Mouse (Mus musculus) forebrain, embryonic 15.5 days (tissue): ENCODE results near the gene Aldh18a1. TPM values are rescaled to one million over a fixed set of nuclear protein-coding genes. Genes with fewer than 3 reads are reported as not detected.

Experiments used
- polyA plus RNA-seq: library from polyadenylated mRNA; unstranded; fragments of >200 nt; fragmentation: Nextera tagmentation; extraction: Ambion mirVana; gene quantifications from 2 replicates; pipeline ENCODE4 v1.2.1, GENCODE M21; 2015

Gene Aldh18a1
- polyA plus RNA-seq, 1 experiment from 2014 or later: 78.8 TPM

Other genes with a start within 250 kb of the Aldh18a1 start
- gene Sorbs1, start 74.7 kb downstream of the Aldh18a1 start, polyA plus RNA-seq: 111 and 118 TPM in 2 replicates
- gene Tctn3, start 23.8 kb upstream of the Aldh18a1 start, polyA plus RNA-seq: 12.8 and 14.1 TPM in 2 replicates
- gene Entpd1, start 23.9 kb upstream of the Aldh18a1 start, polyA plus RNA-seq: 8.4 and 8.6 TPM in 2 replicates
- 0.13 and 0.33 TPM in 2 replicates for gene Cc2d2b, start 160.3 kb upstream of the Aldh18a1 start, polyA plus RNA-seq
- gene Ccnj, start 242.8 kb upstream of the Aldh18a1 start, polyA plus RNA-seq: 23.0 and 23.3 TPM in 2 replicates